Mouse (Mus musculus) forebrain, postnatal 0 days (tissue): ENCODE data around the gene Kpna7. TPM values are rescaled to one million over a fixed set of nuclear protein-coding genes. Genes with fewer than 3 reads are reported as not detected.
"Not testable (repeated sequence)": the region's sequence is repeated elsewhere in the genome, so short reads cannot be mapped to it uniquely, and the experiment has no call there.

Source experiments
- ATAC-seq: fragments of 200-750 bp; cut with Nextera tagmentation; 2 replicates; pipeline ENCODE4 v1.8.0; 2017; ENCODE audit warnings: mild to moderate bottlenecking, moderate library complexity
- DNase-seq: peaks from one replicate; pipeline ENCODE4 v3.0.0-alpha.2; 2015
- H3K27ac ChIP-seq: fragments of 300-500 bp; sonication (generic); 2 replicates; pipeline ENCODE4 v1.5.1; 2014; ENCODE audit warnings: low read depth, mild to moderate bottlenecking, antibody characterized with exemption, low read length, moderate library complexity, mixed read lengths
- H3K27me3 ChIP-seq: fragments of 300-500 bp; sonication (generic); 2 replicates; pipeline ENCODE4 v1.6.1; 2014; ENCODE audit warnings: mild to moderate bottlenecking, low read length, mixed read lengths; ENCODE audit not compliant: insufficient read depth
- H3K36me3 ChIP-seq: fragments of 300-500 bp; sonication (generic); 2 replicates; pipeline ENCODE4 v1.6.1; 2014; ENCODE audit warnings: mild to moderate bottlenecking, moderate library complexity; ENCODE audit not compliant: insufficient read depth
- H3K4me1 ChIP-seq: fragments of 300-500 bp; sonication (generic); 2 replicates; pipeline ENCODE4 v1.6.1; 2014; ENCODE audit warnings: antibody characterized with exemption; ENCODE audit not compliant: insufficient read depth
- H3K4me2 ChIP-seq: fragments of 300-500 bp; sonication (generic); 2 replicates; pipeline ENCODE4 v1.6.1; 2014; ENCODE audit warnings: low read depth, mild to moderate bottlenecking, moderate library complexity
- H3K4me3 ChIP-seq: fragments of 300-500 bp; sonication (generic); 2 replicates; pipeline ENCODE4 v1.5.1; 2014; ENCODE audit warnings: low read depth, low read length, mixed read lengths
- H3K9ac ChIP-seq: fragments of 300-500 bp; sonication (generic); 2 replicates; pipeline ENCODE4 v1.6.1; 2014; ENCODE audit warnings: mild to moderate bottlenecking
- H3K9me3 ChIP-seq: fragments of 300-500 bp; sonication (generic); 2 replicates; pipeline ENCODE4 v1.6.1; 2016; ENCODE audit warnings: low read length
- CTCF ChIP-seq: sonication (generic); IDR thresholded peaks from 2 replicates; pipeline ENCODE4 v1.5.1; 2016; ENCODE audit warnings: antibody characterized with exemption, control low read depth, low read depth
- WGBS: fragments of 180-500 bp; shearing (Covaris S2); extraction: QIAGEN DNeasy Blood & Tissue Kit; methylation state at CpG from one replicate; pipeline ENCODE4 v1.1.7; 2014; 5-methylcytosine and 5-hydroxymethylcytosine counted together
- polyA plus RNA-seq: library from polyadenylated mRNA; unstranded; fragments of >200 nt; fragmentation: Nextera tagmentation; extraction: Ambion mirVana; gene quantifications from 2 replicates; pipeline ENCODE4 v1.2.1, GENCODE M21; 2015
- total RNA-seq: library from RNA; depleted of rRNA; stranded (reverse); fragments of >200 nt; gene quantifications from 2 replicates; pipeline ENCODE4 v1.2.3, GENCODE M21; 2014

The Kpna7 gene
- total and polyA plus RNA-seq, 2 experiments from 2014 or later, result not detected

DNA sequence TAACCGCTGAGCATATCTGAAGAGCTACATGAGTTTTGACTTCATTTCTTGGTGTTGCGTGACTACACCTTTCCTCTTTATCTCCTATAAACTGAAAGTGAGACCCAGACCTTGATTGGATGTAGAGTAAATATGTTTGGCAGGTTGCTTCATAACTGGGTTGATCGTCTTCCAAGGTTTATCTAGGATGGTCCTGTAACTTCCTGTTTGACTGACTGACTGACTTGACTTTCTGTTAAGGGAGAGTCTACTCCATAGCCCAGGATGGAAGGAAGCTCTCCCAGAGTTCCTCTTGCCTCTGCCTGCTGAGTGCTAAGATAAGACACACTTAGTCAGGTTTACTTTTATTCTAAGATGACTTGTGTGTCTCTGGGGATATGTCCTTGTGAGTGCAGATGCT, 6.0 kb upstream of the Kpna7 start:
- Histone ChIP-seq H3K4me2 (no peak overlapping the region), H3K9ac (no peak overlapping the region), H3K27ac (no peak overlapping the region), H3K27me3 (no peaks in the 10 kb centered on the region), H3K36me3 (peaks cover 39% of the 10 kb centered on the region), H3K4me3 (no peak overlapping the region), H3K9me3 (no peaks in the 10 kb centered on the region), H3K4me1 (peaks cover 2% of the 10 kb centered on the region; the same call in 1 of the 2 replicates)
- DNase-seq (no peak), ATAC-seq (no peak)
- 95% methylated on average over 3 of the region's 3 CpGs for WGBS
- no peak for TF ChIP-seq CTCF

- Histone ChIP-seq H3K9ac (no peak overlapping the region), H3K36me3 (peaks cover 24% of the 10 kb centered on the region), H3K4me2 (no peak overlapping the region), H3K4me1 (peaks cover 7% of the 10 kb centered on the region; the same call in 1 of the 2 replicates), H3K4me3 (no peak overlapping the region), H3K27me3 (no peaks in the 10 kb centered on the region), H3K27ac (no peak overlapping the region), H3K9me3 (no peaks in the 10 kb centered on the region)
- WGBS, result 88% methylated on average over 2 of the region's 2 CpGs
- no peak for TF ChIP-seq CTCF
- no peak for DNase-seq
- ATAC-seq, result no peak
Measured at GRCm38 (mm10) chr5:145088186-145088585, 4.4 kb upstream of the Kpna7 start.

- ATAC-seq (no peak), DNase-seq (no peak)
- no peaks in the 10 kb centered on the region for H3K27me3 ChIP-seq
- H3K36me3 ChIP-seq, result 0 out of 2 replicates have a peak, but pooled peaks cover 2% of the 10 kb centered on the region
- 65% methylated on average over 2 of the region's 2 CpGs for WGBS
- no peak for TF ChIP-seq CTCF
- peak overlapping the region; percentile 93 for H3K9ac ChIP-seq
- no peak overlapping the region for H3K27ac ChIP-seq
- no peaks in the 10 kb centered on the region for H3K9me3 ChIP-seq
- peak overlapping the region; percentile 87 for H3K4me3 ChIP-seq
- peak overlapping the region; percentile 85 for H3K4me2 ChIP-seq
- H3K4me1 ChIP-seq, result peaks cover 7% of the 10 kb centered on the region; the same call in 1 of the 2 replicates
Measured at GRCm38 (mm10) chr5:145084822-145085221, 992 bp upstream of the Kpna7 start.

- not testable (repeated sequence) for H3K4me1 ChIP-seq, H3K36me3 ChIP-seq, H3K27me3 ChIP-seq, H3K9me3 ChIP-seq, DNase-seq
- ATAC-seq, result peak; percentile 13
- 54% methylated on average over 6 of the region's 6 CpGs for WGBS
- peak overlapping the region; percentile 87 for H3K4me3 ChIP-seq
- H3K4me2 ChIP-seq, result peak overlapping the region; percentile 85
- H3K9ac ChIP-seq, result peak overlapping the region; percentile 93
- peak overlapping the region; percentile 85 for H3K27ac ChIP-seq
Measured at GRCm38 (mm10) chr5:145083201-145083600, 629 bp downstream of the Kpna7 start.

DNA sequence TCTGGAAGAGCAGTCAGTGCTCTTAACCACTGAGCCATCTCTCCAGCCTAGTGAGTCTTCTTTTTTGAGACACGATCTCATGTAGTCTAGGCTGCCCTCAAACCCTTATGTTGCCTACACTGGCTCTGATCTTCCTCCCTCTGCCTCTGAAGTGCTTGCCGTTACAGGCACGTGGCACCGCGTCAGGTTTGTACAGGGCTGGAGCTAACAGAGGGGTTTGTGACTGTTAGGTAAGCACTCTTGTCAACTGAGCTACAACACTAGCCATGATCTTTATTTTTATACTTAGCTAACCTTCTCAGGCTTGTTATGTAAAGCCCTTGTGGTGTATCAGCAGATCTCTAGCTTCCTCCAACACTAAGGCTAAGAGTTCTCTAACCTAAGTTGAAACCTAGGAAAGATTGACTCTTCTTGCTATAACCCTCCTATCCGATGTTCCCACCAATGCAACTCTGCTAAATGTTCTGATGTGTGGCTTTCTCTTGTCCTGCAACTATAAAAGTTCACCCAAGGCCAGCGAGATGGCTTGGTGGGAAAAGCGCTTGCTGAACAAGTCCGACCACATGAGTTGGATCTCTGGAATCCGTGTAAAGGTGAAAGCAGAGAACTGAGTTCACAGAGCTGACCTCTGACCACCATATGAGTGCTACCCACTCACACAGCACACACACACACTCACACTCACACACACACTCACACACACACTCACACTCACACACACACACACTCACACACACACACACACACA, 1.8 kb downstream of the Kpna7 start:
- no peaks in the 10 kb centered on the region for H3K9me3 ChIP-seq
- H3K27ac ChIP-seq, result no peak overlapping the region
- no peaks in the 10 kb centered on the region for H3K36me3 ChIP-seq
- DNase-seq, result no peak
- peaks cover 7% of the 10 kb centered on the region; the same call in 1 of the 2 replicates for H3K4me1 ChIP-seq
- H3K27me3 ChIP-seq, result no peaks in the 10 kb centered on the region
- no peak overlapping the region for H3K4me3 ChIP-seq
- no peak for TF ChIP-seq CTCF
- no peak for ATAC-seq
- H3K9ac ChIP-seq, result no peak overlapping the region
- 92% methylated on average over 10 of the region's 10 CpGs for WGBS
- no peak overlapping the region for H3K4me2 ChIP-seq

DNA sequence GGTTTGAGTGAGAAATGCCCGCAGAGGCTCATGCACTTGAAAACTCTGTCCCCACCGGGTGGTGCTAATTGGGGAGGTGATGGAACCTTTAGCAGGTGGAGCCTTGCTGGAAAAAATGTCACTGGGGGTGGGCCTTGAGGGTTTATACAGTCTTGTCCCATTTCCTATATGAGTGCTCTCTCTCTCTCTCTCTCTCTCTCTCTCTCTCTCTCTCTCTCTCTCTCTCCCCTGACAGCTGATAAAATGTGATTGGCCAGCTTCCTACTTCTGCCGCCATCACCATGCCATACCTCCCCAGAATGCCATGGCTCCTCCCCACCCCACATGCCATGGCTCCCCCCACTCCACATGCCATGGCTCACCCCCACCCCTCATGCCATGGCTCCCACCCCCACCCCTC, 8.7 kb downstream of the Kpna7 start:
- no peak for TF ChIP-seq CTCF
- Histone ChIP-seq H3K4me1 (no peaks in the 10 kb centered on the region), H3K27me3 (no peaks in the 10 kb centered on the region), H3K27ac (no peak overlapping the region), H3K9ac (no peak overlapping the region), H3K4me3 (no peak overlapping the region), H3K4me2 (no peak overlapping the region), H3K9me3 (no peaks in the 10 kb centered on the region), H3K36me3 (no peaks in the 10 kb centered on the region)
- DNase-seq (no peak), ATAC-seq (no peak)
- WGBS, result 57% methylated on average over 3 of the region's 3 CpGs

GRCm38 (mm10) chr5:145071342-145071741, 12.5 kb downstream of the Kpna7 start:
- no peak overlapping the region for H3K27ac ChIP-seq
- WGBS, result 47% methylated on average over 6 of the region's 6 CpGs
- no peaks in the 10 kb centered on the region for H3K9me3 ChIP-seq
- no peak overlapping the region for H3K4me3 ChIP-seq
- no peaks in the 10 kb centered on the region for H3K4me1 ChIP-seq
- no peak overlapping the region for H3K9ac ChIP-seq
- H3K4me2 ChIP-seq, result no peak overlapping the region
- DNase-seq (no peak), ATAC-seq (no peak)
- peak; percentile 49 for TF ChIP-seq CTCF
- H3K27me3 ChIP-seq, result no peaks in the 10 kb centered on the region
- no peaks in the 10 kb centered on the region for H3K36me3 ChIP-seq
